Mouse (Mus musculus): ENCODE measurements at regions not wholly inside any gene's neighbourhood (a gene's known extent, or its start where the extent isn't known, plus 50 kb on each side); places are given as distances from the start of the nearest gene placed in this dataset.

DNA sequence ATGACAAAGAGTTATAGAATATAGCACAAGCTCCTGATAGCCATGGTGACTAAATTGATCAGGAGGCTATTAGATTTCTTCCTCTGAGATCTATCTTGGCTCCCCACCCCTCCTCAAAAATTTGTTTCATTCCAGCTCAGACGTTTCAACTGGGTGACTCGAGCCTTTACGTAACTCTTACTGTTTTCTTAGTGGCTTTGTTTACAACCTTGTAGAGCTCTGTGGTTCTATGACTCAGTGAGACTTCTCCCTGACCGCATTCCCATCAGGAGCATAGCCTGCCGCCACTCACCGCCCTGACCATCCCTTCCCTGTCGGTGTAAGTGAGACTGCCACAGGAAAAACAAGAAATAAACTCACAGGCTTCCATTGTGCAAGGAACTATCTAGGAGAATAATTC lies 464.3 kb downstream of the Zfp704 start:
- H3K4me1 ChIP-seq (ENCODE audit: insufficient read depth, low read depth, low read length) = no peaks in the 10 kb centered on the region
- H3K27me3 ChIP-seq (ENCODE audit: insufficient read depth, low read length) = peaks cover 2% of the 10 kb centered on the region; the same call in 1 of the 2 replicates
- H3K4me3 ChIP-seq (ENCODE audit: low read depth, low read length) = no peak overlapping the region
- no peak for DNase-seq (ENCODE audit: low spot score)
- TF ChIP-seq CTCF (IDR thresholded peaks at IDR 0.05; ENCODE audit: low read depth, low read length) (no peak), TAL1 (conservative IDR thresholded peaks at IDR 0.05; ENCODE audit: low read depth, low read length) (no peak), POLR2AphosphoS5 (IDR thresholded peaks at IDR 0.05; ENCODE audit: insufficient replicate concordance, low read depth, low read length) (no peak), GATA1 (IDR thresholded peaks at IDR 0.05; ENCODE audit: borderline replicate concordance, low read length) (no peak), GATA2 (IDR thresholded peaks at IDR 0.05; ENCODE audit: borderline replicate concordance, low read depth, low read length) (no peak)
- no peaks in the 10 kb centered on the region for H3K36me3 ChIP-seq (replicated peaks)
- no peak for ATAC-seq (ENCODE audit: extremely low read depth, insufficient number of reproducible peaks, low FRiP score, poor library complexity, severe bottlenecking)
- H3K9me3 ChIP-seq (replicated peaks) = no peaks in the 10 kb centered on the region

DNA sequence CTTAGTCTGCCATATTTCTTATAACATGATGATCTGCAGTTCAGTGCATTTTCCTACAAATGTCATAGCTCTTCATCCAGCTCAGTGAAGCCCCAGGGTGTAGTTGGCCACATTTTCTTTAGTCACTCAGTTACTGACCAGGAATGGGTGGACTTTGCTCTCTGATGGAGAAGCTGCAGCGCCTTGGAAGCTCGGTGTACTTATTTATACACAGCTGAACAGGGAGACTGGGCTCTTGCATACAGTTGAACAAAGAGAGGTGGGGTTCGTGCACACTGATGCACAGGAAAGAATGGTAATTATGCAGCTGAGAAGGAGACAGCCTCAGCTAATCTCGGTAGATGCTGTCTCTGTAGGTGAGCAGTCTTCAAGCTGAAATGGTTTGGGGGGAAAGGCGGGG lies 468.0 kb downstream of the Zfp704 start:
- Histone ChIP-seq H3K27me3 (ENCODE audit: insufficient read depth, low read length) (peaks cover 2% of the 10 kb centered on the region; the same call in 1 of the 2 replicates), H3K4me1 (ENCODE audit: insufficient read depth, low read depth, low read length) (no peaks in the 10 kb centered on the region), H3K36me3 (replicated peaks) (no peaks in the 10 kb centered on the region), H3K9me3 (replicated peaks) (no peaks in the 10 kb centered on the region), H3K4me3 (ENCODE audit: low read depth, low read length) (no peak overlapping the region)
- DNase-seq (ENCODE audit: low spot score) = no peak
- TF ChIP-seq CTCF (IDR thresholded peaks at IDR 0.05; ENCODE audit: low read depth, low read length) (no peak), POLR2AphosphoS5 (IDR thresholded peaks at IDR 0.05; ENCODE audit: insufficient replicate concordance, low read depth, low read length) (no peak), GATA1 (IDR thresholded peaks at IDR 0.05; ENCODE audit: borderline replicate concordance, low read length) (no peak), TAL1 (conservative IDR thresholded peaks at IDR 0.05; ENCODE audit: low read depth, low read length) (no peak), GATA2 (IDR thresholded peaks at IDR 0.05; ENCODE audit: borderline replicate concordance, low read depth, low read length) (no peak)
- no peak for ATAC-seq (ENCODE audit: extremely low read depth, insufficient number of reproducible peaks, low FRiP score, poor library complexity, severe bottlenecking)

DNA sequence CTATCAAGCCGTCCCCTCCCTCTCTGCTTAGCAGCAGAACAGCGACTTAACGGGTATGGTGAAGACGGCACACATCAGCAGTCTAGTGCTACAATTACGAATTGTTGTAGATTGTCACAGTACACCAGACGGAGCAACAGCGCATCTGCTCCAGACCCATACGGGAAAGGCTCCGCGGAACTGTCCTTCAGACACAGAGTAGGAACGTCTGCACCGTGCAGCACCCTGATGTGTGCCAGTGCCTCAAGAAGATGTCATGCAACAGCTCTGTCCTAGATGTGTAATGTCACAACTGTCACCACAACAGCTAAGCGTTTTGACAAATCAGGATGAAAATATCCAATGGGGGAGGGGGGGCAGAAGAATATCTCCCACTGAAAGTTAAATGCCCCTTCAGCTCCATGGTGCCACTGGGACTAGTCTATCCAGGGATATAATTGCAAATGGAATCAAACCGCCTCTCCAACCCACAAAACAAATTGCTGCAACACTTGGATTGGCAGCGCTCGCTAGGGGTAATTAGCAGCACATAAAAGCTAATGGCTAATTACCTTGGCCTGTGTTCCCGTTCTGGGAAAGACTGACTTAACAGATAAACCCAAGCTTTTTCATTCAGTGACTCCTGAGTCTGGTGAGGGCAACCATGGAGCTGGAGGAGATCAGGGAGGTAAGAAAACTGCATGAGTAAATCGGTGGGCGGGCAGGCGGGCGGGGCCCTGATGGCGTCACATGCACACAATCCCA lies 472.6 kb downstream of the Zfp704 start:
- ATAC-seq (ENCODE audit: extremely low read depth, insufficient number of reproducible peaks, low FRiP score, poor library complexity, severe bottlenecking) = no peak
- H3K36me3 ChIP-seq (replicated peaks) = no peaks in the 10 kb centered on the region
- TF ChIP-seq GATA2 (IDR thresholded peaks at IDR 0.05; ENCODE audit: borderline replicate concordance, low read depth, low read length) (no peak), GATA1 (IDR thresholded peaks at IDR 0.05; ENCODE audit: borderline replicate concordance, low read length) (no peak), POLR2AphosphoS5 (IDR thresholded peaks at IDR 0.05; ENCODE audit: insufficient replicate concordance, low read depth, low read length) (no peak), TAL1 (conservative IDR thresholded peaks at IDR 0.05; ENCODE audit: low read depth, low read length) (no peak), CTCF (IDR thresholded peaks at IDR 0.05; ENCODE audit: low read depth, low read length) (no peak)

DNA sequence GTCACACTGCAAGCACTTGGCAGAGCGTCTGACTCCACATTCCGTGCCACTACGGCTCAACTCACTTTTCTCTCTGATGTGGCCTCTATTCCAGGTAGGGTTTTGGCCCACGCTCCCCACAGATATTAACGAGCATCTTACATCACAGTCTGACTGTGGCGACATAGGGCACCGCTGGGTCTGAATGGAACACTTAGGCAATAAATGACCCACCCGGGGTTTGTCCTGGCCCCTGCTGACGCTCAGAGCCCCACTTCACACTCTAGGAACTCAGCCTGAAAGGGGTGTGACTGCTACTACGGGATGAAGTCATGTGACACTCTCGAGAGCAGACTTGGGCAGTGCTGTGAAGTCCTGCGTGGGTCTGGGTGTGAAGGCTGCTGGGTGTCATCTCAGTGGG lies 475.9 kb downstream of the Zfp704 start:
- no peaks in the 10 kb centered on the region for H3K27me3 ChIP-seq (ENCODE audit: insufficient read depth, low read length)
- no peak overlapping the region for H3K4me3 ChIP-seq (ENCODE audit: low read depth, low read length)
- no peaks in the 10 kb centered on the region for H3K9me3 ChIP-seq (replicated peaks)
- no peaks in the 10 kb centered on the region for H3K36me3 ChIP-seq (replicated peaks)
- DNase-seq (ENCODE audit: low spot score) (no peak), ATAC-seq (ENCODE audit: extremely low read depth, insufficient number of reproducible peaks, low FRiP score, poor library complexity, severe bottlenecking) (no peak)
- TF ChIP-seq TAL1 (conservative IDR thresholded peaks at IDR 0.05; ENCODE audit: low read depth, low read length) = no peak
- no peaks in the 10 kb centered on the region for H3K4me1 ChIP-seq (ENCODE audit: insufficient read depth, low read depth, low read length)

More for the DNA sequence above, 472.6 kb downstream of the Zfp704 start:
- H3K27me3 ChIP-seq (ENCODE audit: insufficient read depth, low read length) = no peaks in the 10 kb centered on the region
- DNase-seq (ENCODE audit: low spot score) = no peak
- no peaks in the 10 kb centered on the region for H3K9me3 ChIP-seq (replicated peaks)
- H3K4me3 ChIP-seq (ENCODE audit: low read depth, low read length) = no peak overlapping the region
- H3K4me1 ChIP-seq (ENCODE audit: insufficient read depth, low read depth, low read length) = no peaks in the 10 kb centered on the region

DNA sequence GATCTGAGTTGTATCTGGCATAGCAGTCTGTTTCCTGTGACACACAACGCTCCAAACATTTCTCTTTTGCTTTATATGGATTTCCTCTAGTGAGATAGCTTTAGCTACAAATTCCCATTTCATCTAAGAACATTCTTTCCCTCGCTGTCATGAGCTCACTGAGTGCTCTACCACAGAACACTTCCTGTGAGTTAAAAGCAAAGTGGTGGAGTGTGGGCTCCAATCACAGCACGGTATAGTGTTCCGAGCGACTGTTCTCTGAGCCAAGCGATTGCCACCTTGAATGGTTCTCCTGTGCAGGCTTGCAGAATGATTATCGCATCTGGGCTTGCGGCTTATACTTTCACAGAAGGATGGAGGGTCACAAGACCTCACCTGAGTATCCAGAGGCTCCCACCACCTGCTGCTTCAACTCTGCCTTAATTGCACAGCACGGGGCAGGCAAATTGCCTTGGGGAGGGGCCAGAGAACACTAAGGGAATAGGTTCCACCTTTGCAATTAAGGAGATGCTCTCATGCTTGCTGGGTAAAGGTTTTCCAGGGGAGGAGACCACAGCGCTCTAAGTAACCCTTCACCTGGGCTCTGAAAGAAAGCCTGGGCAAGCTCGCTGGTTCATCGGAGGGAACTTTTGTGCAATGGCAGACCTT lies 477.7 kb downstream of the Zfp704 start:
- no peak for DNase-seq (ENCODE audit: low spot score)
- no peak for ATAC-seq (ENCODE audit: extremely low read depth, insufficient number of reproducible peaks, low FRiP score, poor library complexity, severe bottlenecking)
- TF ChIP-seq TAL1 (conservative IDR thresholded peaks at IDR 0.05; ENCODE audit: low read depth, low read length) = no peak
- TF ChIP-seq POLR2AphosphoS5 (IDR thresholded peaks at IDR 0.05; ENCODE audit: insufficient replicate concordance, low read depth, low read length) = no peak
- no peak for TF ChIP-seq GATA2 (IDR thresholded peaks at IDR 0.05; ENCODE audit: borderline replicate concordance, low read depth, low read length)
- TF ChIP-seq CTCF (IDR thresholded peaks at IDR 0.05; ENCODE audit: low read depth, low read length) = no peak
- TF ChIP-seq GATA1 (IDR thresholded peaks at IDR 0.05; ENCODE audit: borderline replicate concordance, low read length) = no peak

DNA sequence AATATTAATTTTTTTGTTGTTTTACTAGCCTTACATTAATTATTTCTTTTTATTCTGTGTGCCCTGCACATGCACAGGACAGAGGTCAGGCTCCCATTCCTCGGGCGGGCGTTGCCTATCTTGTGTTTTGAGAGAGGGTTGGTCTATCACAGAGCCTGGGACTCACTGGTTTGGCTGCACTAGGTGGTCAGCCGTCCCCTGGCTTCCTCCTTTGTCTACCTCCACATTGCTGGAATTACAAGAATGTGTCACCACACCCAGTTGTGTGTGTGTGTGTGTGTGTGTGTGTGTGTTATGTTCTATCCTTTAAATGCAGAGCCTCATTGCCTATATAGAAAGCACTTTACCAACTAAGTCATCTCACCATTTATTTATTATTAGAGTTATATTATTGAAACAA lies 478.5 kb downstream of the Zfp704 start:
- Histone ChIP-seq H3K36me3 (replicated peaks) (no peaks in the 10 kb centered on the region), H3K4me3 (ENCODE audit: low read depth, low read length) (no peak overlapping the region), H3K9me3 (replicated peaks) (no peaks in the 10 kb centered on the region), H3K27me3 (ENCODE audit: insufficient read depth, low read length) (peaks cover 2% of the 10 kb centered on the region; the same call in 1 of the 2 replicates), H3K4me1 (ENCODE audit: insufficient read depth, low read depth, low read length) (no peaks in the 10 kb centered on the region)
- no peak for ATAC-seq (ENCODE audit: extremely low read depth, insufficient number of reproducible peaks, low FRiP score, poor library complexity, severe bottlenecking)
- no peak for DNase-seq (ENCODE audit: low spot score)
- no peak for TF ChIP-seq GATA2 (IDR thresholded peaks at IDR 0.05; ENCODE audit: borderline replicate concordance, low read depth, low read length)
- no peak for TF ChIP-seq GATA1 (IDR thresholded peaks at IDR 0.05; ENCODE audit: borderline replicate concordance, low read length)
- TF ChIP-seq CTCF (IDR thresholded peaks at IDR 0.05; ENCODE audit: low read depth, low read length) = no peak
- no peak for TF ChIP-seq POLR2AphosphoS5 (IDR thresholded peaks at IDR 0.05; ENCODE audit: insufficient replicate concordance, low read depth, low read length)
- no peak for TF ChIP-seq TAL1 (conservative IDR thresholded peaks at IDR 0.05; ENCODE audit: low read depth, low read length)

More for the DNA sequence above, 477.7 kb downstream of the Zfp704 start:
- Histone ChIP-seq H3K9me3 (replicated peaks) (no peaks in the 10 kb centered on the region), H3K4me3 (ENCODE audit: low read depth, low read length) (no peak overlapping the region), H3K4me1 (ENCODE audit: insufficient read depth, low read depth, low read length) (no peaks in the 10 kb centered on the region), H3K36me3 (replicated peaks) (no peaks in the 10 kb centered on the region), H3K27me3 (ENCODE audit: insufficient read depth, low read length) (peaks cover under 1% of the 10 kb centered on the region; the same call in 1 of the 2 replicates)
